ENCODE assay signal across 9 mouse cellular contexts in genomic region chr3:131245766-131246578, GRCm38 (mm10). TPM values are rescaled to one million over a fixed set of nuclear protein-coding genes. Genes with fewer than 3 reads are reported as not detected.
A peak's percentile ranks its signal among the peaks of the same experiment; 100 is the strongest.
DNase-seq lines count a peak whose midpoint lies in the region; ATAC-seq and TF ChIP-seq lines count a peak whose summit lies in the region.
"Had no signal": no experiment of that assay in that cellular context is flagged by ENCODE, and none has a peak within 500 bp of the region (broad histone marks: within the 10 kb centered on the region; RNA-seq: fewer than 3 reads in every experiment).

No protein-coding gene starts in this region.

- H3K9me3 ChIP-seq in embryonic facial prominence, embryonic 14.5 days (ENCODE audit: control insufficient read depth, low read length) = no peaks in the 10 kb centered on the region
- no peaks in the 10 kb centered on the region for H3K9me3 ChIP-seq in heart, embryonic 14.5 days (ENCODE audit: control insufficient read depth, low read length)
- H3K9me3 ChIP-seq in liver, embryonic 13.5 days (replicated peaks) = no peaks in the 10 kb centered on the region
- no peaks in the 10 kb centered on the region for H3K9me3 ChIP-seq in neural tube, embryonic 13.5 days
- H3K9me3 ChIP-seq: hindbrain, embryonic 15.5 days had no signal

- DNase-seq in CD8-positive naive resting alpha-beta T cell, adult 2 months (ENCODE audit: low read depth in 2 of 2, low spot score in 2 of 2) = peak; percentile 57 to 71
- peak; percentile 80 for DNase-seq in embryonic facial prominence, embryonic 14.5 days (ENCODE audit: low spot score)
- peak; percentile 79 for DNase-seq in kidney, postnatal 10 days
- peak; percentile 23 for DNase-seq in liver, embryonic 13.5 days
- DNase-seq in thymus, adult 2 months = peak; percentile 67

- 54% methylated on average over 11 of the region's 11 CpGs for WGBS in bone marrow, adult 2 months
- WGBS in embryonic facial prominence, embryonic 14.5 days = 56% methylated on average over 11 of the region's 11 CpGs
- 51% methylated on average over 11 of the region's 11 CpGs for WGBS in heart, embryonic 14.5 days
- 50% methylated on average over 11 of the region's 11 CpGs for WGBS in liver, embryonic 13.5 days (ENCODE audit: insufficient replicate concordance)
- WGBS in neural tube, embryonic 13.5 days = 58% methylated on average over 11 of the region's 11 CpGs
- WGBS in thymus, adult 2 months = 65% methylated on average over 11 of the region's 11 CpGs

- H3K9ac ChIP-seq in embryonic facial prominence, embryonic 14.5 days (ENCODE audit: low read depth, low read length) = no peak overlapping the region
- H3K9ac ChIP-seq in heart, embryonic 14.5 days (ENCODE audit: low read length) = no peak overlapping the region
- no peak overlapping the region for H3K9ac ChIP-seq in liver, embryonic 13.5 days
- H3K9ac ChIP-seq in neural tube, embryonic 13.5 days = no peak overlapping the region
- H3K9ac ChIP-seq: hindbrain, embryonic 15.5 days had no signal

- TF ChIP-seq CTCF in bone marrow, adult 2 months (IDR thresholded peaks at IDR 0.05; ENCODE audit: control insufficient read depth, insufficient read depth, low read length) = peak; percentile 66
- peak; percentile 50; the same call in 1 of the 2 replicates for TF ChIP-seq CTCF in thymus, adult 2 months (IDR thresholded peaks at IDR 0.05; ENCODE audit: borderline replicate concordance, control insufficient read depth, extremely low read depth, insufficient read depth, low read length, poor library complexity)

- no peaks in the 10 kb centered on the region for H3K4me1 ChIP-seq in bone marrow, adult 2 months (ENCODE audit: control insufficient read depth, insufficient read depth, low read length)
- no peaks in the 10 kb centered on the region for H3K4me1 ChIP-seq in embryonic facial prominence, embryonic 14.5 days (ENCODE audit: control insufficient read depth, insufficient read depth, low read length)
- peaks cover 15 to 24% of the 10 kb centered on the region in 2 experiments for H3K4me1 ChIP-seq in heart, embryonic 14.5 days (ENCODE audit: control insufficient read depth in 2 of 2, insufficient read depth in 2 of 2, low read length in 2 of 2)
- 0 out of 2 replicates have a peak, but pooled peaks cover 3% of the 10 kb centered on the region for H3K4me1 ChIP-seq in liver, embryonic 13.5 days (replicated peaks)
- peaks cover 7% of the 10 kb centered on the region; the same call in 1 of the 2 replicates for H3K4me1 ChIP-seq in neural tube, embryonic 13.5 days (replicated peaks)
- H3K4me1 ChIP-seq in thymus, adult 2 months (replicated peaks; ENCODE audit: control insufficient read depth, insufficient read depth, low read length) = peaks cover 5% of the 10 kb centered on the region; the same call in 1 of the 2 replicates
- H3K4me1 ChIP-seq: hindbrain, embryonic 15.5 days had no signal

- no peaks in the 10 kb centered on the region for H3K27me3 ChIP-seq in embryonic facial prominence, embryonic 14.5 days (replicated peaks; ENCODE audit: control insufficient read depth, insufficient read depth, low read length)
- no peaks in the 10 kb centered on the region for H3K27me3 ChIP-seq in heart, embryonic 14.5 days (ENCODE audit: control insufficient read depth, insufficient read depth, low read length)
- no peaks in the 10 kb centered on the region for H3K27me3 ChIP-seq in liver, embryonic 13.5 days
- H3K27me3 ChIP-seq in neural tube, embryonic 13.5 days = no peaks in the 10 kb centered on the region
- no peaks in the 10 kb centered on the region for H3K27me3 ChIP-seq in thymus, adult 2 months (ENCODE audit: control insufficient read depth, insufficient read depth, low read length)
- H3K27me3 ChIP-seq: hindbrain, embryonic 15.5 days had no signal

- no peak overlapping the region for H3K27ac ChIP-seq in bone marrow, adult 2 months (ENCODE audit: control insufficient read depth, insufficient read depth, low read depth, low read length, poor library complexity)
- H3K27ac ChIP-seq in embryonic facial prominence, embryonic 14.5 days (replicated peaks; ENCODE audit: low read depth, low read length) = no peak overlapping the region
- H3K27ac ChIP-seq in heart, embryonic 14.5 days (replicated peaks in 1 of 2; ENCODE audit: control insufficient read depth in 1 of 2, insufficient read depth in 1 of 2, low read depth in 2 of 2, low read length in 2 of 2) = peak overlapping the region; percentile 63 to 65; a peak in 3 of 4 replicates
- H3K27ac ChIP-seq in liver, embryonic 13.5 days = no peak overlapping the region
- no peak overlapping the region for H3K27ac ChIP-seq in neural tube, embryonic 13.5 days (replicated peaks)
- no peak overlapping the region for H3K27ac ChIP-seq in thymus, adult 2 months (ENCODE audit: control insufficient read depth, insufficient read depth, low read length)
- H3K27ac ChIP-seq: hindbrain, embryonic 15.5 days had no signal

- no peak for TF ChIP-seq POLR2A in bone marrow, adult 2 months (IDR thresholded peaks at IDR 0.05; ENCODE audit: borderline replicate concordance, control insufficient read depth, low read depth, low read length)
- no peak for TF ChIP-seq POLR2A in thymus, adult 2 months (IDR thresholded peaks at IDR 0.05; ENCODE audit: control insufficient read depth, extremely low read depth, insufficient read depth, low read length, poor library complexity)

- peak; percentile 64 for ATAC-seq in embryonic facial prominence, embryonic 14.5 days (ENCODE audit: low read depth)
- no peak for ATAC-seq in heart, embryonic 14.5 days (ENCODE audit: insufficient number of reproducible peaks, insufficient read depth, low FRiP score, low read depth)
- peak; percentile 51; the same call in 1 of the 2 replicates for ATAC-seq in liver, embryonic 13.5 days (ENCODE audit: low read depth)
- ATAC-seq in neural tube, embryonic 13.5 days (ENCODE audit: low read depth) = peak; percentile 63; the same call in 1 of the 2 replicates

- H3K4me3 ChIP-seq in bone marrow, adult 2 months (replicated peaks; ENCODE audit: control insufficient read depth, low read depth, low read length) = no peak overlapping the region
- no peak overlapping the region for H3K4me3 ChIP-seq in embryonic facial prominence, embryonic 14.5 days (ENCODE audit: low read depth, low read length)
- no peak overlapping the region for H3K4me3 ChIP-seq in heart, embryonic 14.5 days (ENCODE audit: control insufficient read depth in 1 of 2, insufficient read depth in 1 of 2, low read depth in 1 of 2, low read length in 2 of 2)
- no peak overlapping the region for H3K4me3 ChIP-seq in liver, embryonic 13.5 days (replicated peaks)
- H3K4me3 ChIP-seq in neural tube, embryonic 13.5 days = no peak overlapping the region
- no peak overlapping the region for H3K4me3 ChIP-seq in thymus, adult 2 months (ENCODE audit: control insufficient read depth, insufficient read depth, low read length)
- H3K4me3 ChIP-seq: hindbrain, embryonic 15.5 days had no signal

- H3K4me2 ChIP-seq in embryonic facial prominence, embryonic 14.5 days (ENCODE audit: low read depth, low read length) = no peak overlapping the region
- H3K4me2 ChIP-seq in heart, embryonic 14.5 days (ENCODE audit: low read length) = no peak overlapping the region
- H3K4me2 ChIP-seq in liver, embryonic 13.5 days = no peak overlapping the region
- H3K4me2 ChIP-seq in neural tube, embryonic 13.5 days = no peak overlapping the region
- H3K4me2 ChIP-seq: hindbrain, embryonic 15.5 days had no signal

- peaks cover 59% of the 10 kb centered on the region; the same call in 1 of the 2 replicates for H3K36me3 ChIP-seq in embryonic facial prominence, embryonic 14.5 days (ENCODE audit: control insufficient read depth, insufficient read depth, low read length)
- peaks cover 74% of the 10 kb centered on the region for H3K36me3 ChIP-seq in heart, embryonic 14.5 days (ENCODE audit: control insufficient read depth, insufficient read depth, low read length)
- peaks cover 32% of the 10 kb centered on the region; the same call in 1 of the 2 replicates for H3K36me3 ChIP-seq in liver, embryonic 13.5 days
- no peaks in the 10 kb centered on the region for H3K36me3 ChIP-seq in neural tube, embryonic 13.5 days
- H3K36me3 ChIP-seq in thymus, adult 2 months (ENCODE audit: control insufficient read depth, insufficient read depth, low read length) = 0 out of 2 replicates have a peak, but pooled peaks cover 5% of the 10 kb centered on the region
- H3K36me3 ChIP-seq: hindbrain, embryonic 15.5 days had no signal

RNA-seq across cellular contexts. Expression of gene Hadh, which starts 25.9 kb away (rescaled TPM):
- 13.9 and 22.7 TPM in 2 replicates for polyA plus RNA-seq in bone marrow, adult 2 months (2011; ENCODE audit: insufficient read depth, insufficient read length, low replicate concordance, missing spikeins)
- 110 and 112 TPM in 2 replicates for polyA plus RNA-seq in embryonic facial prominence, embryonic 14.5 days (2014; fragmentation: Nextera tagmentation; extraction: Ambion mirVana)
- polyA plus RNA-seq in heart, embryonic 14.5 days (2014; fragmentation: Nextera tagmentation; extraction: Ambion mirVana) = 194 and 198 TPM in 2 replicates
- 79.6 and 100 TPM in 2 replicates for polyA plus RNA-seq in liver, embryonic 13.5 days (2015; fragmentation: Nextera tagmentation; extraction: Ambion mirVana)
- 34.4 and 37.1 TPM in 2 replicates for polyA plus RNA-seq in neural tube, embryonic 13.5 days (2015; fragmentation: Nextera tagmentation; extraction: Ambion mirVana)
- 92.4 and 101 TPM in 2 replicates for polyA plus RNA-seq in thymus, adult 2 months (2012; rRNA removed)

RNA-seq across cellular contexts. Expression of gene Cyp2u1, which starts 57.1 kb away (rescaled TPM):
- 0.36 and 1.1 TPM in 2 replicates for polyA plus RNA-seq in bone marrow, adult 2 months (2011; ENCODE audit: insufficient read depth, insufficient read length, low replicate concordance, missing spikeins)
- polyA plus RNA-seq in embryonic facial prominence, embryonic 14.5 days (2014; fragmentation: Nextera tagmentation; extraction: Ambion mirVana) = 2.0 and 2.4 TPM in 2 replicates
- polyA plus RNA-seq in heart, embryonic 14.5 days (2014; fragmentation: Nextera tagmentation; extraction: Ambion mirVana) = 13.2 and 13.3 TPM in 2 replicates
- 0.40 and 0.50 TPM in 2 replicates for polyA plus RNA-seq in liver, embryonic 13.5 days (2015; fragmentation: Nextera tagmentation; extraction: Ambion mirVana)
- 5.4 and 6.5 TPM in 2 replicates for polyA plus RNA-seq in neural tube, embryonic 13.5 days (2015; fragmentation: Nextera tagmentation; extraction: Ambion mirVana)
- polyA plus RNA-seq in thymus, adult 2 months (2012; rRNA removed) = 1.2 and 2.0 TPM in 2 replicates

Comparison
In these comparisons a context has a peak if more than half of its experiments do, and no peak if none do; other contexts are left out.
1. DNase-seq: peak in every context shown above with its lines; median percentile 80 in embryonic facial prominence, embryonic 14.5 days; 79 in kidney, postnatal 10 days; 67 in thymus, adult 2 months; 64 in CD8-positive naive resting alpha-beta T cell, adult 2 months; 23 in liver, embryonic 13.5 days.
2. H3K27ac ChIP-seq: peak in heart, embryonic 14.5 days (2 of 2); none in bone marrow, adult 2 months (single experiment), embryonic facial prominence, embryonic 14.5 days (single experiment), liver, embryonic 13.5 days (single experiment), neural tube, embryonic 13.5 days (single experiment) and thymus, adult 2 months (single experiment).